24 mouse cellular contexts compared by ENCODE assay signal in the genomic region with DNA sequence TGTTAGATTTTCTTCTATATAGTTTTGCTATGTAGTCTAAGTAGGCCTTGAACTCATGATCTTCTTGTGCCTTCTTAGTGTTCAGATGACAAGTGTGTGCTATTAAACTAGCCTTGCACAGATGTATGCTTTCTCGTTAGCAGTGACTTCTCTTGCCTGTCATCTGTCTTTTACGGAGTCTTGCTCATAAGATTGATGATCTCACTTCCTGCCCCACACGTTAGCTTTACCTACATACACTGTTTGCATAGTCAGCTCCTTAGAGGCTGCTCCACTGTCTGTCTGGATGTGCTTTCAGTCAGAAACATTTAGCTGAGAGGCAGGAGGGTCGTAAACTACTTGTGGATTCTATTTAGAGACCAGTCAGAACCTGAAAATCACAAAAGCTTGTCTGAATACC. TPM values are rescaled to one million over a fixed set of nuclear protein-coding genes. Genes with fewer than 3 reads are reported as not detected.
A peak's percentile ranks its signal among the peaks of the same experiment; 100 is the strongest.
DNase-seq lines count a peak whose midpoint lies in the region; ATAC-seq and TF ChIP-seq lines count a peak whose summit lies in the region.
"Had no signal": no experiment of that assay in that cellular context is flagged by ENCODE, and none has a peak within 500 bp of the region (broad histone marks: within the 10 kb centered on the region; RNA-seq: fewer than 3 reads in every experiment).

No protein-coding gene starts in this region.

- TF ChIP-seq POLR2A in spleen, adult 2 months (IDR thresholded peaks at IDR 0.05; ENCODE audit: low read depth, low read length), result no peak

- WGBS in spleen, adult 2 months, result 34% methylated on average over 4 of the region's 4 CpGs

- TF ChIP-seq CTCF in spleen, adult 2 months (IDR thresholded peaks at IDR 0.05; ENCODE audit: extremely low read depth, insufficient read depth, insufficient read length, insufficient replicate concordance), result no peak

- H3K27ac ChIP-seq in spleen, adult 2 months (ENCODE audit: insufficient read depth, low read length), result peak overlapping the region; percentile 38; the same call in 1 of the 2 replicates
- H3K27ac ChIP-seq: embryonic facial prominence, embryonic 10.5 days; forebrain, embryonic 10.5 days; heart, embryonic 13.5 days; hindbrain, embryonic 15.5 days had no signal

- H3K27me3 ChIP-seq in spleen, adult 2 months (ENCODE audit: control insufficient read depth, insufficient read depth, low read length), result no peaks in the 10 kb centered on the region
- H3K27me3 ChIP-seq: heart, embryonic 13.5 days; hindbrain, embryonic 15.5 days; Patski had no signal

- peaks cover 3% of the 10 kb centered on the region; the same call in 1 of the 2 replicates for H3K4me1 ChIP-seq in spleen, adult 2 months (ENCODE audit: control insufficient read depth, insufficient read depth, insufficient read length)
- H3K4me1 ChIP-seq: forebrain, embryonic 10.5 days; heart, embryonic 13.5 days; hindbrain, embryonic 15.5 days had no signal

- peak; percentile 85 for ATAC-seq in activated CD4-positive, CD25-positive, alpha-beta regulatory T cell, adult 4 months
- ATAC-seq in neutrophil, adult 5-6 weeks (ENCODE audit: extremely low read depth, insufficient number of reproducible peaks, low FRiP score, poor library complexity, severe bottlenecking), result peak; percentile 33; the same call in 1 of the 2 replicates
- ATAC-seq: forebrain, embryonic 14.5 days; Patski had no signal

- peaks cover 23% of the 10 kb centered on the region for H3K36me3 ChIP-seq in spleen, adult 2 months (ENCODE audit: control insufficient read depth, insufficient read depth, low read length)

- no peak for DNase-seq in spleen, adult 2 months (ENCODE audit: low read depth in 1 of 2, low spot score in 2 of 2)
- DNase-seq in spleen, postnatal 36 days (ENCODE audit: low spot score in 2 of 2), result no peak
- DNase-seq in heart, adult 11 months, result no peak
- DNase-seq in frontal cortex, adult 2 months (ENCODE audit: extremely low spot score in 1 of 2, low spot score in 1 of 2), result no peak
- DNase-seq in left cerebral cortex, adult 11 months (ENCODE audit: low spot score), result no peak
- DNase-seq: adrenal gland, adult 2 months; adrenal gland, postnatal 25 days; cerebellum, adult 18-20 months; cerebellum, adult 9-11 months; gastrocnemius, postnatal 14 days; heart, postnatal 36 days; kidney, adult 11 months had no signal

- H3K4me3 ChIP-seq in spleen, adult 2 months (ENCODE audit: extremely low read depth, insufficient read depth, insufficient read length), result no peak overlapping the region
- H3K4me3 ChIP-seq: embryonic facial prominence, embryonic 10.5 days; erythroblast, embryonic 14.5 days; forebrain, embryonic 10.5 days; heart, embryonic 13.5 days; hindbrain, embryonic 15.5 days had no signal

RNA-seq across cellular contexts. Expression of a gene that starts 5.8 kb away (rescaled TPM):
- 1.9 and 2.2 TPM in 2 replicates for polyA plus RNA-seq in spleen, adult 2 months (2012; rRNA removed)
- 10 to 100 TPM; 20.7 to 25.4 TPM for polyA plus RNA-seq in activated CD4-positive, CD25-positive, alpha-beta regulatory T cell, adult 4 months (2017; shearing (Covaris generic))
- total RNA-seq in neutrophil, adult 5-6 weeks (2017), result 69.4 and 71.3 TPM in 2 replicates
- polyA plus RNA-seq in frontal cortex, adult 2 months (2012; rRNA removed), result 14.9 and 16.5 TPM in 2 replicates

RNA-seq across cellular contexts. Expression of a gene that starts 23.2 kb away (rescaled TPM):
- polyA plus RNA-seq in spleen, adult 2 months (2012; rRNA removed), result 31.2 and 48.4 TPM in 2 replicates
- polyA plus RNA-seq in activated CD4-positive, CD25-positive, alpha-beta regulatory T cell, adult 4 months (2017; shearing (Covaris generic)), result 10 to 100 TPM; 50.4 to 72.2 TPM
- 17.9 and 20.8 TPM in 2 replicates for total RNA-seq in neutrophil, adult 5-6 weeks (2017)
- 16.5 and 17.6 TPM in 2 replicates for polyA plus RNA-seq in frontal cortex, adult 2 months (2012; rRNA removed)

RNA-seq across cellular contexts. Expression of a gene that starts 23.5 kb away (rescaled TPM):
- polyA plus RNA-seq in spleen, adult 2 months (2012; rRNA removed), result 3.0 and 5.2 TPM in 2 replicates
- under 1 TPM; 0.20 to 0.38 TPM for polyA plus RNA-seq in activated CD4-positive, CD25-positive, alpha-beta regulatory T cell, adult 4 months (2017; shearing (Covaris generic))
- total RNA-seq in neutrophil, adult 5-6 weeks (2017), result 3.6 and 6.1 TPM in 2 replicates
- 1.6 and 2.0 TPM in 2 replicates for polyA plus RNA-seq in frontal cortex, adult 2 months (2012; rRNA removed)
- total RNA-seq: adrenal gland, adult 2 months; heart, adult 8-10 months; heart, postnatal 36 days had no signal
- polyA plus RNA-seq: embryonic facial prominence, embryonic 10.5 days; embryonic facial prominence, embryonic 14.5 days; erythroblast, embryonic 14.5 days; heart, embryonic 13.5 days; heart, postnatal 0 days had no signal
